Mouse (Mus musculus): ENCODE data around the gene Atp6v1e1.

Atp6v1e1 gene

DNA sequence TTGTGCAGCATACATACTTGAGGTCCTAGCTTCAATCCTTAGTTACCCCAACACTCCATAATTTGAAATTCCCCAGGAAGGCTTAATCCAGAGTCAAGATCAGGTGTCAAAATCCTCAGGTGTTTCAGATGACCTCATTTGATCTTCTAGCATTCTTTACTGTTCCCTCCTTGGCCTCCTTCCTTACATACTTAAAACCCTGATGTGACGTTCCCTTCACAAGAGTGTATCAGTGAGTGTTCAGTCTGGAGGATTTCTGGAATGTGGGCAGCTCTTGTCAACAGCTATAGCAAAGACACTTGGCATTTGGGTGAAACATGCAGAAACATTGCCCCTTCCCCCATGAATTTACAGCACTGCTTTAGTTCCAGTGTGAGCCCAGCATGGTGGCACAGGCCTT is 52.6 kb downstream of the Atp6v1e1 start:
- no peak for DNase-seq (ENCODE audit: low spot score)

DNA sequence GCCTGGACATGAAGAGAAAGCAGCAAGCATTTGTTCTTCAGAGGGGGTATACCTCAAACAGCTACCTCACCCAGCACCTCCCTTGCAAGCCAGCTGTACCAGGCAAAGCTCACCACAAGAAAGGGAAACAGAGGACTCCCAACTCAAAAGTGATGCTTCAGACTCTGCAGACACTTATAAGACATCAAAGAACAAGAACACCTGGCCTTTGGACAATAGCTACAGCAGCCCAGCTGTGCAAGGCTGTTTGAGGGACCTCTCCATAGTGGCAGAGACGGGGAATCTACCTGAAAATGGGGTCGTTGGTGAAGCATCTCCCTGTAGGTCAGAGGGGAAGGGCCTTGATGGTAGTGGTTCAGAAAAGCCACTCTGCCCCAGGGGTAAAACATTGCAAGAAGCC is 61.4 kb downstream of the Atp6v1e1 start:
- DNase-seq (ENCODE audit: low spot score), result no peak

DNA sequence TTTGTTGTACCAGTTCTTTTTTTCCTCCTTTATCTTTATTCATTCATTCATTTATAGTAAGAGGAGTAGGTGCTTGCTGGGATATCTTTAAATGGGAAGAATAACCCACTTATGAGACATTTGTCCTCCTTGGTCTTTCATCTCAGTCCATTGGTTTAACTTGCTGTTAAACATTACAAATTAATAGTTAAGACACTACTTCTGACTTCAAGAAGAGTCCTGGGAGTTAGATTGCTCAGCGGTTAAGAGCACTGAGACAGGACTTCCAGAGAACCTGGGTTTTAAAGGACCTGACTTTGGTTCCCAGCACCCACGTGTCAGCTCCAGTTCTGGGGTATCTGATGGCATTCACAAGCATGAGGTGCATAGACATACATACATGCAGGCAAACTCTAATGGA is 76.2 kb downstream of the Atp6v1e1 start:
- DNase-seq (ENCODE audit: low spot score), result no peak

Measured in layer of hippocampus, adult 11-12 months (tissue).